Mouse (Mus musculus) heart, postnatal 0 days (tissue): Measurements from ENCODE around the gene Trank1. TPM values are rescaled to one million over a fixed set of nuclear protein-coding genes. Genes with fewer than 3 reads are reported as not detected.

Source experiments
- ATAC-seq: fragments of 200-750 bp; cut with Nextera tagmentation; 2 replicates; pipeline ENCODE4 v1.8.0; 2017; ENCODE audit warnings: low read depth, moderate number of reproducible peaks, moderate library complexity; ENCODE audit not compliant: insufficient read depth
- DNase-seq: peaks from one replicate; pipeline ENCODE4 v3.0.0-alpha.2; 2016; ENCODE audit warnings: low spot score
- H3K27ac ChIP-seq: fragments of 300-500 bp; sonication (generic); 2 replicates; pipeline ENCODE4 v1.5.1; 2014; ENCODE audit warnings: low read depth, mild to moderate bottlenecking
- H3K27me3 ChIP-seq: fragments of 300-500 bp; sonication (generic); 2 replicates; pipeline ENCODE4 v1.6.1; 2014; ENCODE audit warnings: low read length, mixed read lengths; ENCODE audit not compliant: control insufficient read depth, insufficient read depth
- H3K36me3 ChIP-seq: fragments of 300-500 bp; sonication (generic); replicated peaks from 2 replicates; pipeline ENCODE4 v1.6.1; 2014; ENCODE audit warnings: low read length, mixed read lengths; ENCODE audit not compliant: control insufficient read depth, insufficient read depth
- H3K4me1 ChIP-seq: fragments of 300-500 bp; sonication (generic); 2 replicates; pipeline ENCODE4 v1.6.1; 2014; ENCODE audit warnings: antibody characterized with exemption; ENCODE audit not compliant: control insufficient read depth, insufficient read depth
- H3K4me2 ChIP-seq: fragments of 300-500 bp; sonication (generic); 2 replicates; pipeline ENCODE4 v1.6.1; 2014; ENCODE audit warnings: low read depth, mild to moderate bottlenecking, low read length, moderate library complexity
- H3K4me3 ChIP-seq: fragments of 300-500 bp; sonication (generic); 2 replicates; pipeline ENCODE4 v1.5.1; 2014; ENCODE audit warnings: low read depth, low read length
- H3K9ac ChIP-seq: fragments of 300-500 bp; sonication (generic); replicated peaks from 2 replicates; pipeline ENCODE4 v1.6.1; 2014; ENCODE audit warnings: low read depth, low read length, mixed read lengths
- H3K9me3 ChIP-seq: fragments of 300-500 bp; sonication (generic); replicated peaks from 2 replicates; pipeline ENCODE4 v1.6.1; 2016; ENCODE audit warnings: low read length; ENCODE audit not compliant: control insufficient read depth
- CTCF ChIP-seq: IDR thresholded peaks from 2 replicates; pipeline ENCODE4 v1.5.1; 2016; ENCODE audit warnings: antibody characterized with exemption, control low read depth, low read depth
- EP300 ChIP-seq: IDR thresholded peaks from 2 replicates; pipeline ENCODE4 v1.6.1; 2016; ENCODE audit warnings: antibody characterized with exemption, low read depth
- WGBS: fragments of 180-500 bp; shearing (Covaris S2); extraction: QIAGEN DNeasy Blood & Tissue Kit; methylation state at CpG from one replicate; pipeline ENCODE4 v1.1.7; 2014; 5-methylcytosine and 5-hydroxymethylcytosine counted together
- polyA plus RNA-seq: library from polyadenylated mRNA; unstranded; fragments of >200 nt; fragmentation: Nextera tagmentation; extraction: Ambion mirVana; gene quantifications from 2 replicates; pipeline ENCODE4 v1.2.1, GENCODE M21; 2015
- total RNA-seq: library from RNA; depleted of rRNA; stranded (reverse); fragments of >200 nt; gene quantifications from 2 replicates; pipeline ENCODE4 v1.2.3, GENCODE M21; 2014; ENCODE audit warnings: low replicate concordance

The Trank1 gene
- total and polyA plus RNA-seq, 2 experiments from 2014 or later: 0.04 TPM; not detected in 1

GRCm38 (mm10) chr9:111293234-111293633 lies 18.3 kb upstream of the Trank1 start:
- no peak overlapping the region for H3K4me2 ChIP-seq
- H3K9me3 ChIP-seq: no peaks in the 10 kb centered on the region
- no peaks in the 10 kb centered on the region for H3K27me3 ChIP-seq
- WGBS: 74% methylated on average over 4 of the region's 4 CpGs
- no peaks in the 10 kb centered on the region for H3K36me3 ChIP-seq
- H3K4me1 ChIP-seq: no peaks in the 10 kb centered on the region
- TF ChIP-seq EP300 (no peak), CTCF (no peak)
- ATAC-seq (no peak), DNase-seq (no peak)
- H3K4me3 ChIP-seq: no peak overlapping the region
- no peak overlapping the region for H3K27ac ChIP-seq
- H3K9ac ChIP-seq: no peak overlapping the region

GRCm38 (mm10) chr9:111294911-111295310 lies 16.6 kb upstream of the Trank1 start:
- Histone ChIP-seq H3K9ac (no peak overlapping the region), H3K4me2 (no peak overlapping the region), H3K27ac (no peak overlapping the region), H3K4me3 (no peak overlapping the region), H3K36me3 (no peaks in the 10 kb centered on the region), H3K4me1 (no peaks in the 10 kb centered on the region), H3K27me3 (no peaks in the 10 kb centered on the region), H3K9me3 (no peaks in the 10 kb centered on the region)
- 87% methylated on average over 6 of the region's 6 CpGs for WGBS
- no peak for DNase-seq
- no peak for ATAC-seq
- TF ChIP-seq EP300 (no peak), CTCF (no peak)

DNA sequence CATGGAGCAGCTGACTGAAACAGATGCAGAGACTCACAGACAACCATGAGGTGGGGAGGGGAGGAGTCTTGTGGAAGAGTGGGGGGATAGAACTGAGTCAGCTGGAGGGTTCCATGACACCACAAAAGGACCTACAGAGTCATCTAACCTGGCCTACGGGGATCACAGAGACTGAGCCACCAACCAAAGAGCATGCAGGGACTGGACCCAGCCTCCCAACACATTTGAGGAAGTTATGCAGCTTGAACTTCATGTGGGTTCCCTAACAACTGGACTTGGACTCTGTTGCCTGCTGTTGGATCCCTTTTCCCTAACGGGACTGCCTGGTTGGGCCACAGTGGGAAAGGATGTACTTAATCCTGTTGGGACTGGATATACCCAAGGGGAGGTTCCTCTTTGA lies 16.2 kb upstream of the Trank1 start:
- Histone ChIP-seq H3K9ac (no peak overlapping the region), H3K4me3 (no peak overlapping the region), H3K27ac (no peak overlapping the region), H3K4me2 (no peak overlapping the region), H3K27me3 (no peaks in the 10 kb centered on the region), H3K4me1 (no peaks in the 10 kb centered on the region), H3K36me3 (no peaks in the 10 kb centered on the region), H3K9me3 (no peaks in the 10 kb centered on the region)
- DNase-seq (no peak), ATAC-seq (no peak)
- WGBS: 68% methylated on average over 2 of the region's 2 CpGs
- TF ChIP-seq CTCF (no peak), EP300 (no peak)

GRCm38 (mm10) chr9:111296433-111296832 lies 15.1 kb upstream of the Trank1 start:
- H3K4me3 ChIP-seq: no peak overlapping the region
- DNase-seq: no peak
- WGBS: 69% methylated on average over 7 of the region's 7 CpGs
- no peak overlapping the region for H3K4me2 ChIP-seq
- no peaks in the 10 kb centered on the region for H3K9me3 ChIP-seq
- no peaks in the 10 kb centered on the region for H3K36me3 ChIP-seq
- no peak overlapping the region for H3K27ac ChIP-seq
- no peaks in the 10 kb centered on the region for H3K4me1 ChIP-seq
- no peaks in the 10 kb centered on the region for H3K27me3 ChIP-seq
- ATAC-seq: no peak
- no peak overlapping the region for H3K9ac ChIP-seq
- TF ChIP-seq CTCF: no peak

- ATAC-seq (no peak), DNase-seq (no peak)
- no peak overlapping the region for H3K27ac ChIP-seq
- no peak overlapping the region for H3K9ac ChIP-seq
- no peaks in the 10 kb centered on the region for H3K9me3 ChIP-seq
- 36% methylated on average over 2 of the region's 2 CpGs for WGBS
- no peak overlapping the region for H3K4me2 ChIP-seq
- H3K4me3 ChIP-seq: no peak overlapping the region
- no peak for TF ChIP-seq CTCF
- TF ChIP-seq EP300: no peak
- H3K4me1 ChIP-seq: no peaks in the 10 kb centered on the region
- H3K36me3 ChIP-seq: no peaks in the 10 kb centered on the region
- H3K27me3 ChIP-seq: no peaks in the 10 kb centered on the region
Observed at GRCm38 (mm10) chr9:111298606-111299005, 12.9 kb upstream of the Trank1 start.

GRCm38 (mm10) chr9:111302196-111302831 lies 9.2 kb upstream of the Trank1 start:
- H3K36me3 ChIP-seq: no peaks in the 10 kb centered on the region
- no peak overlapping the region for H3K9ac ChIP-seq
- no peaks in the 10 kb centered on the region for H3K9me3 ChIP-seq
- 0 out of 2 replicates have a peak, but pooled peaks cover 5% of the 10 kb centered on the region for H3K27me3 ChIP-seq
- 70% methylated on average over 12 of the region's 12 CpGs for WGBS
- no peak overlapping the region for H3K4me3 ChIP-seq
- H3K4me1 ChIP-seq: no peaks in the 10 kb centered on the region
- DNase-seq (no peak), ATAC-seq (no peak)
- H3K27ac ChIP-seq: no peak overlapping the region
- no peak for TF ChIP-seq CTCF
- TF ChIP-seq EP300: no peak
- no peak overlapping the region for H3K4me2 ChIP-seq
